Mouse (Mus musculus): ENCODE results near the gene Lamtor1.

DNA sequence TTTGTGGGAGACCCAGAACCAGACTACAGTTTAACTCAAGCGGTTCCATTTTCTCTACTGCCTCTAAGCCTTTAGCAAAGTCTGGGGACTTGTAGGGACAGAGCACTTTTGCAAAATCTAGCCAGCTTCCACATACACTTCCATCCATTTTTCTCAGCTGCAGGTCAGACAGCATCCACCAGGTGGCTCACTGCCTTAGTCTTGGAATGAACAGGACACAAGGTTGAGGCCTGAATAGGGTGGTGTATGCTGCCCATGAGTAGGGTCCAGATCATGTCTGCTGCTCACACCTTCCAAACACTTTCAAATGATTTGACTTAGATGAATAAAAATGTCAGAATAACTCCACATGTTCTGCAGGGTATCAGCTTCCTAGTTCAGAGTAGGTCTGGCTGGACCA lies 12.4 kb downstream of the Lamtor1 start:
- TF ChIP-seq CTCF (IDR thresholded peaks at IDR 0.05; ENCODE audit: control insufficient read depth, insufficient read depth, low read length) (peak; percentile 76), POLR2A (IDR thresholded peaks at IDR 0.05; ENCODE audit: borderline replicate concordance, control insufficient read depth, low read depth, low read length) (no peak)
